Mouse (Mus musculus) frontal cortex, postnatal 10 days (tissue): ENCODE data around the gene Slco1a6.

ENCODE experiments used
- DNase-seq, 2 experiments: peaks; one replicate each; pipeline ENCODE4 v3.0.0; 2022; ENCODE audit warnings: low spot score in 2 of 2, mixed read lengths in 1 of 2

The Slco1a6 gene

DNA sequence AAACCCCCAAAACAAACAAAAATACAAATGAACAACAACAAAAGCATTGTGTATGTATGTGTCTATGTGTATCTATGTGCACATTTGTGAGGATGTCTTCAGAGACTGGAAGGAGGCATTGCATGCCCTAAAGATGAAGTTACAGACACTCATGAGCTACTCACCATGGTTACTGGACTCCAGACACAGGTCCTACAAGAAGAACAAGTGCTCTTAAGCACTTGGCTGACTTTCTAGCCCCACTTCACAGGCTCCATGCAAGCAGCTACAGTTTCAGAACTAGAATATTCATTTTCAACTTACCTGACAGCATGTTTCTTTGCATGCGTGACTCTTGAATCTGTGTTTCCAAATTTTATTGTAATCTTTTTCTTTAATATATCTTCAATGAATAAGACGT lies 172.6 kb downstream of the Slco1a6 start:
- no peak for DNase-seq
